Mouse (Mus musculus) CD4-positive helper T cell, adult 2 months (primary cell): Measurements from ENCODE around the gene Mtx2.

Experiments used
- DNase-seq: peaks from one replicate; pipeline ENCODE4 v3.0.0-alpha.2; 2012; ENCODE audit warnings: low read depth, missing footprints, low spot score

Gene Mtx2

DNA sequence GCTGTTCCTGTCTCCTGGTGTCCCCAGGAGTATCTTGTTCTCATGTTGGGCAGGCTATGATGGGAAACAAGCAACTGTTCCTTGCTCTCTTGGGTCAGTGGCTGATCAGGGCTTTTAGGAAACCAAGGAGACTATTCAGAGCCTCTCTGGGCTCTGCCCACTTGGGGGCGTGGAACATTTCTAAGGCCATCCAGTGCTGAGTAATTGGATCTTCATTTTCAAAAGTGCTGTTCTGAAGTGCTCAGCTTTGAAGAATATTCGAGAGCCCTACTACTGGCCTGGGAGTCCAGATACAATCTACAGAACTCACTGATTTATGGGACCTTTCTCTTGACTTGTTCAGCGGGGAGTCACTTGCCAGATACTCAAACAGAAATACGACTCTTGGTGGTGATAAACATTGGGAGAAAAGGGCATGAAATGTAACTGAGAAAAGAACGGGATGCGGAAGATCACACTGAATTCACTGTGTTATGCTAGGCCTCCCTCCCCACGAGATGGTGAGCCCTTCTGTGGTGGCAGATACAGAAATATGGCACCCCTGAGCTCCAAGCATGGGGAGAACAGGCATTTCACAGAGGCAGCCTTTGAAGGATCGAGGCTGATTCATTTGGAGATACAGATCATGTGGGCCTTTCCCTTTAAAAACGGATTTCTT is 92.4 kb downstream of the Mtx2 start:
- DNase-seq, result no peak

DNA sequence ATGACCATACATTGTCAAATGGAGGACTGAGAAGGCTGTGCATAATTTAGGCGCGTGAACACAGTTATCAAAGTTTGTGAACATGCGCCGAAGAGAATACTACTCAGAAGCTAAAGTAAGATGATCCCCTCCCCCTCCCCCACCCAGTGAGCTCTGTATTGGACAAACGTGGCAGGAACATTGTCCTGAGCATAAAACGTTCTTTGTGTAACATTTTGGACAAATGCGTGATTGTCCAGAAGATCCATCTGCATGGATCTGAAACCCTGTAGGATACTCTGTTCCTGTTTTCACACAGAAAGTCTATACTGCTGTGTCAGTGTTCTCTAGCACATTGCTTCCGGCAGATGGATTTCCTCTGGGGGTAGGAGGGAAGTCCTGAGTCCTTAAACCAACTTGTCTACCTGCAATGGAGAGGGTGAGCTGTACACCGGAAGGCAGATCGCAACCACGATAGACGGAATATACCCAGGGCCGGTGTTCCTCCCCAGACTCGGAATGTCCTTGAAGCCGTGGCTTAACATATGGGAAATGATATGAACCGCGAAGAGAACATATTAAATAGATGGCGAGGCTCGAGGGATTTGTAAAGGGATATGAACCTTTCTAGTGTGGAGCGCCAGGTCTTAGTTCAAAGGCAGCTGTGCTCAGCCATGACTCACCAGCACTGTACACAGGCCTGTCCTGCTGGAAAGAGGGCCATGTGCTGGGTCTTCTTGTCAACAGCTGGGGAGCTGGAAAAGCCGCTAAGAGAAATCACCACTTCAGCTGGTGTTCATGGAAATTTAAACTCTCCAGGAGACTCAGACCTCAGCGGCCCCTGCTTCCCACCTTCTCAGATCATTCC is 100.6 kb downstream of the Mtx2 start:
- DNase-seq, result no peak
